Mouse (Mus musculus) liver, embryonic 15.5 days (tissue): ENCODE data around the gene Fbxl16. TPM values are rescaled to one million over a fixed set of nuclear protein-coding genes. Genes with fewer than 3 reads are reported as not detected.

Experiments used
- ATAC-seq: fragments of 200-750 bp; cut with Nextera tagmentation; 2 replicates; pipeline ENCODE4 v1.8.0; 2017; ENCODE audit warnings: moderate number of reproducible peaks, mild to moderate bottlenecking, moderate library complexity; ENCODE audit not compliant: insufficient read depth
- H3K27ac ChIP-seq: fragments of 300-500 bp; sonication (generic); replicated peaks from 2 replicates; pipeline ENCODE4 v1.5.1; 2015; ENCODE audit warnings: mild to moderate bottlenecking, inconsistent platforms
- H3K27me3 ChIP-seq: fragments of 300-500 bp; sonication (generic); 2 replicates; pipeline ENCODE4 v1.6.1; 2015; ENCODE audit warnings: mild to moderate bottlenecking, inconsistent platforms
- H3K36me3 ChIP-seq: fragments of 300-500 bp; sonication (generic); replicated peaks from 2 replicates; pipeline ENCODE4 v1.6.1; 2015; ENCODE audit warnings: moderate library complexity, mild to moderate bottlenecking, inconsistent platforms
- H3K4me1 ChIP-seq: fragments of 300-500 bp; sonication (generic); replicated peaks from 2 replicates; pipeline ENCODE4 v1.6.1; 2015; ENCODE audit warnings: inconsistent platforms
- H3K4me2 ChIP-seq: fragments of 300-500 bp; sonication (generic); 2 replicates; pipeline ENCODE4 v1.6.1; 2015; ENCODE audit warnings: moderate library complexity, mild to moderate bottlenecking, inconsistent platforms
- H3K4me3 ChIP-seq: fragments of 300-500 bp; sonication (generic); replicated peaks from 2 replicates; pipeline ENCODE4 v1.5.1; 2015; ENCODE audit warnings: mild to moderate bottlenecking, inconsistent platforms
- H3K9ac ChIP-seq: fragments of 300-500 bp; sonication (generic); 2 replicates; pipeline ENCODE4 v1.6.1; 2015; ENCODE audit warnings: moderate library complexity, mild to moderate bottlenecking, inconsistent platforms
- H3K9me3 ChIP-seq: fragments of 300-500 bp; sonication (generic); replicated peaks from 2 replicates; pipeline ENCODE4 v1.6.1; 2016; ENCODE audit warnings: inconsistent platforms
- WGBS: fragments of 180-500 bp; shearing (Covaris S2); methylation state at CpG from one replicate; pipeline ENCODE4 v1.1.7; 2015; ENCODE audit warnings: mixed read lengths; ENCODE audit not compliant: insufficient replicate concordance; 5-methylcytosine and 5-hydroxymethylcytosine counted together
- polyA plus RNA-seq: library from polyadenylated mRNA; unstranded; fragments of >200 nt; fragmentation: Nextera tagmentation; extraction: Ambion mirVana; gene quantifications from 2 replicates; pipeline ENCODE4 v1.2.1, GENCODE M21; 2015

Fbxl16 gene
- polyA plus RNA-seq, 1 experiment from 2014 or later, result 0.12 TPM

- peaks cover 49% of the 10 kb centered on the region for H3K36me3 ChIP-seq
- H3K4me2 ChIP-seq, result no peak overlapping the region
- no peak overlapping the region for H3K9ac ChIP-seq
- no peak for ATAC-seq
- no peak overlapping the region for H3K4me3 ChIP-seq
- H3K9me3 ChIP-seq, result no peaks in the 10 kb centered on the region
- H3K27ac ChIP-seq, result no peak overlapping the region
- WGBS, result 89% methylated on average over 16 of the region's 16 CpGs
- peaks cover 87% of the 10 kb centered on the region for H3K4me1 ChIP-seq
- H3K27me3 ChIP-seq, result no peaks in the 10 kb centered on the region
These were observed 26.9 kb downstream of the Fbxl16 start for GRCm38 (mm10) chr17:25835816-25836215.

GRCm38 (mm10) chr17:25836397-25837075 lies 27.7 kb downstream of the Fbxl16 start:
- peak overlapping the region; percentile 37 for H3K4me3 ChIP-seq
- peak overlapping the region; percentile 75 for H3K4me2 ChIP-seq
- H3K4me1 ChIP-seq, result peaks cover 82% of the 10 kb centered on the region
- WGBS, result 29% methylated on average over 23 of the region's 23 CpGs
- peaks cover 49% of the 10 kb centered on the region for H3K36me3 ChIP-seq
- H3K27me3 ChIP-seq, result no peaks in the 10 kb centered on the region
- no peak for ATAC-seq
- peak overlapping the region; percentile 30; the same call in 1 of the 2 replicates for H3K9ac ChIP-seq
- no peaks in the 10 kb centered on the region for H3K9me3 ChIP-seq
- H3K27ac ChIP-seq, result no peak overlapping the region

- ATAC-seq, result no peak
- no peaks in the 10 kb centered on the region for H3K9me3 ChIP-seq
- H3K36me3 ChIP-seq, result peaks cover 51% of the 10 kb centered on the region
- H3K9ac ChIP-seq, result peak within 1 kb of the TSS; percentile 30; the same call in 1 of the 2 replicates
- peak within 1 kb of the TSS; percentile 37 for H3K4me3 ChIP-seq
- H3K4me1 ChIP-seq, result peaks cover 81% of the 10 kb centered on the region
- WGBS, result 6% methylated on average over 29 of the region's 29 CpGs
- H3K27me3 ChIP-seq, result no peaks in the 10 kb centered on the region
- H3K27ac ChIP-seq, result no peak within 1 kb of the TSS
- H3K4me2 ChIP-seq, result peak within 1 kb of the TSS; percentile 75
These were observed 28.2 kb downstream of the Fbxl16 start, which contains the start of gene Rhbdl1 for GRCm38 (mm10) chr17:25837076-25837410. TSS of gene Rhbdl1 (minus strand) at chr17:25837295.

- no peak overlapping the region for H3K4me3 ChIP-seq
- H3K36me3 ChIP-seq, result peaks cover 56% of the 10 kb centered on the region
- no peaks in the 10 kb centered on the region for H3K9me3 ChIP-seq
- ATAC-seq, result no peak
- peaks cover 82% of the 10 kb centered on the region for H3K4me1 ChIP-seq
- WGBS, result 48% methylated on average over 3 of the region's 3 CpGs
- H3K27ac ChIP-seq, result no peak overlapping the region
- H3K27me3 ChIP-seq, result no peaks in the 10 kb centered on the region
- no peak overlapping the region for H3K9ac ChIP-seq
- peak overlapping the region; percentile 75; the same call in 1 of the 2 replicates for H3K4me2 ChIP-seq
These were observed 28.6 kb downstream of the Fbxl16 start for GRCm38 (mm10) chr17:25837533-25837932.

- H3K9ac ChIP-seq, result no peak overlapping the region
- no peaks in the 10 kb centered on the region for H3K27me3 ChIP-seq
- no peak overlapping the region for H3K4me2 ChIP-seq
- H3K27ac ChIP-seq, result peak overlapping the region; percentile 61; the same call in 1 of the 2 replicates
- H3K9me3 ChIP-seq, result no peaks in the 10 kb centered on the region
- no peak for ATAC-seq
- H3K4me1 ChIP-seq, result peaks cover 86% of the 10 kb centered on the region
- 68% methylated on average over 4 of the region's 4 CpGs for WGBS
- H3K4me3 ChIP-seq, result no peak overlapping the region
- peaks cover 64% of the 10 kb centered on the region for H3K36me3 ChIP-seq
These were observed 30.0 kb downstream of the Fbxl16 start for GRCm38 (mm10) chr17:25838904-25839303.

GRCm38 (mm10) chr17:25839455-25840235 lies 30.8 kb downstream of the Fbxl16 start:
- Histone ChIP-seq H3K27ac (peak overlapping the region; percentile 61), H3K4me2 (no peak overlapping the region), H3K9me3 (no peaks in the 10 kb centered on the region), H3K27me3 (no peaks in the 10 kb centered on the region), H3K9ac (no peak overlapping the region), H3K4me1 (peaks cover 82% of the 10 kb centered on the region), H3K36me3 (peaks cover 64% of the 10 kb centered on the region), H3K4me3 (no peak overlapping the region)
- WGBS, result 77% methylated on average over 14 of the region's 14 CpGs
- peak; percentile 27; the same call in 1 of the 2 replicates for ATAC-seq

- Histone ChIP-seq H3K9me3 (no peaks in the 10 kb centered on the region), H3K27me3 (no peaks in the 10 kb centered on the region), H3K27ac (no peak overlapping the region), H3K4me2 (no peak overlapping the region), H3K36me3 (peaks cover 66% of the 10 kb centered on the region), H3K4me1 (peaks cover 82% of the 10 kb centered on the region), H3K4me3 (no peak overlapping the region), H3K9ac (no peak overlapping the region)
- ATAC-seq, result no peak
- WGBS, result 86% methylated on average over 6 of the region's 6 CpGs
These were observed 31.6 kb downstream of the Fbxl16 start for GRCm38 (mm10) chr17:25840519-25840918.

- peaks cover 72% of the 10 kb centered on the region for H3K36me3 ChIP-seq
- H3K9ac ChIP-seq, result no peak within 1 kb of the TSS
- no peak within 1 kb of the TSS for H3K4me3 ChIP-seq
- peaks cover 75% of the 10 kb centered on the region for H3K4me1 ChIP-seq
- H3K4me2 ChIP-seq, result peak within 1 kb of the TSS; percentile 88; the same call in 1 of the 2 replicates
- no peaks in the 10 kb centered on the region for H3K27me3 ChIP-seq
- H3K27ac ChIP-seq, result no peak within 1 kb of the TSS
- ATAC-seq, result no peak
- no peaks in the 10 kb centered on the region for H3K9me3 ChIP-seq
- 89% methylated on average over 22 of the region's 22 CpGs for WGBS
These were observed 32.4 kb downstream of the Fbxl16 start, which contains the start of gene Gm20683 for GRCm38 (mm10) chr17:25841117-25841880. TSS of gene Gm20683 (minus strand) at chr17:25841763.

- Histone ChIP-seq H3K36me3 (peaks cover 69% of the 10 kb centered on the region), H3K4me3 (no peak overlapping the region), H3K9ac (no peak overlapping the region), H3K9me3 (no peaks in the 10 kb centered on the region), H3K4me1 (peaks cover 63% of the 10 kb centered on the region), H3K4me2 (peak overlapping the region; percentile 88; the same call in 1 of the 2 replicates), H3K27ac (no peak overlapping the region), H3K27me3 (no peaks in the 10 kb centered on the region)
- ATAC-seq, result no peak
- 79% methylated on average over 3 of the region's 3 CpGs for WGBS
These were observed 33.6 kb downstream of the Fbxl16 start for GRCm38 (mm10) chr17:25842509-25842908.

GRCm38 (mm10) chr17:25843122-25843521 lies 34.2 kb downstream of the Fbxl16 start:
- Histone ChIP-seq H3K4me2 (peak overlapping the region; percentile 88), H3K4me1 (peaks cover 57% of the 10 kb centered on the region), H3K9me3 (no peaks in the 10 kb centered on the region), H3K36me3 (peaks cover 68% of the 10 kb centered on the region), H3K4me3 (peak overlapping the region; percentile 93), H3K9ac (peak overlapping the region; percentile 85), H3K27me3 (no peaks in the 10 kb centered on the region), H3K27ac (peak overlapping the region; percentile 90)
- 80% methylated on average over 4 of the region's 4 CpGs for WGBS
- ATAC-seq, result no peak
